Mouse (Mus musculus): ENCODE measurements at regions not wholly inside any gene's neighbourhood (a gene's known extent, or its start where the extent isn't known, plus 50 kb on each side); places are given as distances from the start of the nearest gene placed in this dataset.
"Not testable (repeated sequence)": the region's sequence is repeated elsewhere in the genome, so short reads cannot be mapped to it uniquely, and the experiment has no call there.

DNA sequence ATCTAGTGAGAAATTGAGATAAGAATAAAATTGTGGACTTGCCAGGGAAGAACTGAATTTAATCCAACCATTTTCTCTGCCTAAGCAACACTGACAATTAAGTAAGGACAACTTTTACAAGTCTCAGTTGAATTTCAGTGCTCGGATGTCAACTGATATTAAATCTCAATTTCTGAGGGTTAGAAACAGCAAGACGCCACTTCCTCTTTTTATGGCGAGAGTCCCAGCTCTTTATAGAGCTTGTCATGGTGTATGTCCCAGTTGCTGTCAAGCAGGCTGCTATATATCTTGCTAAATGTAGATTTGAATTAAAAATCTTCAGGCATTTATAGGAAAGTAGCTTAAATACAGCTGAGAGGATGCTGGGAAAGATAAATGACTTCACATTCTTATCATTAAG lies 697.8 kb upstream of the Got2 start:
- no peak for DNase-seq

DNA sequence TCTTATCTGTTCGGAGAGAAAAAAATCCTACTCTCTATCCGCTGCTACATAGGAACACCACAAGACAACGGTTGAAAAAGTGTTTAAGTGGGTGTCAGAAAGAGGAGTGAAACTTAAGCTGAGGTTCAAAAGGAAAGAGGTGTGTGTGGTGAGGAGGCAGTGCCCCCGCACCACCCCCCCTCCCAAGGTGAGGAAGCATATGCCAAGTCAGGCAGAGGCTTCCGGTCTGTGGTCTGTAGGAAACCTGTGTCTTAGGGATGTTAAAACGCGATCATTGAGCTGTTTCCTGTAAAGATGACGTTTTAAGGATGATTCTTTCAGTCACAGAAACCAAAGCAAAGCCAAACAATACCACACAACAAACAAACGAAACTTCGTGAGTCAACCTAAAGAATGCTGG lies 664.2 kb upstream of the Got2 start:
- DNase-seq = no peak

GRCm38 (mm10) chr8:96550408-96550807 lies 662.1 kb upstream of the Got2 start:
- no peak for DNase-seq

- no peak for DNase-seq
Observed at GRCm38 (mm10) chr8:96548663-96549062, 660.3 kb upstream of the Got2 start.

DNA sequence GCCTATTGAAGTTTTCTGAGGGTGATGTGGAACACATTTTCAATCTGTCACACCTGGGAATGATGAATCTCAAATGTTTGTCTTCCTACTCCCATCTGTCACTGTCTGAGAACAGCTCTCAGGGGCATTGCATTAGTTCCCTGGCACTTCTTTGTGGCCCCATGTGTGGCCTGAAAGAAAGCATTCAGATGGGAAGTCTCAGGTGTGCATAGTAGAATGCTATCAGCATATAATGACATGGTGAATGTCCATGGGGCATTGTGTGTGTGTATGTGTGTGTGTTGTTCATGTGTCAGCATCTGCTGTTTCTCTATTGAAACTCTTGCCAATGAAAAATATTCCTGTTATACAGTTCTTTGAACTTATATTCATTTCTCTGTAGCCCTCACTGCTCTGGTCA lies 659.8 kb upstream of the Got2 start:
- no peak for DNase-seq

GRCm38 (mm10) chr8:96542215-96542614 lies 653.9 kb upstream of the Got2 start:
- DNase-seq = no peak

DNA sequence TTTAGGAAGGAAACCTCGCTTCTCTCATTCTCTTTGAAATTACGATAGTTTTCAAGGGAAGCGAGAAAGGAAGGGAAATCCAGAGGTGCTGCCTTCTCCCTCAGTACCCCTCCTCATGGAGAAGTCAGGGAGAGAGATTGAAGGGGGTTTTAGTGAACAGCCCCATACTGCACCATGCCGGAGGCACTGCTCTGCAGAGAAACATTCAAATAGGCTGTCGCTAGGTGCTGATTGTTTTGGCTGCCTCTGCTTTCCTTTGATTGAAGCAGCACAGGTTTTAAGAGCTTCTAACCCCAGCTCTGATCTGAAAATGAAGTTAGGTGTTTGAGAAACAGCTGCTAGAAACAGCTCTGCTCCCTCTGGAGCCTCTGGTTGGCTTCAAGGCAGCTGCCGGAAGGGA lies 610.5 kb upstream of the Got2 start:
- no peak for DNase-seq

- DNase-seq = no peak
Observed at GRCm38 (mm10) chr8:96495406-96495805, 607.1 kb upstream of the Got2 start.

- no peak for DNase-seq
Observed at GRCm38 (mm10) chr8:96489804-96490203, 601.5 kb upstream of the Got2 start.

DNA sequence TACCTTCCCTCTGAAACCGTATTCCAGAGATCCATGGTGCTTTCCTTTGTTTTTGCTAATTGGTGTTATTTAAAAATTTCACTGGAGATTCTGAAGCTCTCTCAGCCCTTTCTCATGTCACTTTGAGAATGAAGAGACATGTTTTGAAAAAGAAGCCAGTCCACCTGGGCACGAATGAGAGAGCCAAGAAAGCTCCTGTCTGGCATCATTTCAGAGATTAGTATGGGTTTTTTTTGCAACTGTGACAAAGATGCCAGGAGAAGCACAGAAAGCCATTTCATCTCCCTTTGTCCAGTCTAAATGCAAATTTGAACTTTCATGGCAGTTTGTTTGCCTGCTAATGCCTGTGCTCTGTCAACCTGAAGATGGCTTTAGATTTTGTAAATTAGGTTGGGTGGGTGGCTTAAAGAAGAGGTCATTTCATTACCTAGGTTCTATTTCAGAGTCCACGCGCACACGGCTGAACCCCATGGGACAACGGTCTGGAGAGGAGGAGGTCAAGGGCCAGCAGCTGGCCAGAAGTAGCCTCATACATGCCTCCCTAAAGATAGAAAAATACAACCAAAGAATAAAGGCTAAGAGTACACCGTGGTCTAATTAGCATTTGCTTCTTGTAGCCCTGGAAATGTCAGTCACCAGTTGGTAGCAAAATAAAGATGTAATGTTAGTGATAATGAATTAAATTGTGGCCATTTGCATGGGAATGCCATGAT lies 600.5 kb upstream of the Got2 start:
- no peak for DNase-seq

DNA sequence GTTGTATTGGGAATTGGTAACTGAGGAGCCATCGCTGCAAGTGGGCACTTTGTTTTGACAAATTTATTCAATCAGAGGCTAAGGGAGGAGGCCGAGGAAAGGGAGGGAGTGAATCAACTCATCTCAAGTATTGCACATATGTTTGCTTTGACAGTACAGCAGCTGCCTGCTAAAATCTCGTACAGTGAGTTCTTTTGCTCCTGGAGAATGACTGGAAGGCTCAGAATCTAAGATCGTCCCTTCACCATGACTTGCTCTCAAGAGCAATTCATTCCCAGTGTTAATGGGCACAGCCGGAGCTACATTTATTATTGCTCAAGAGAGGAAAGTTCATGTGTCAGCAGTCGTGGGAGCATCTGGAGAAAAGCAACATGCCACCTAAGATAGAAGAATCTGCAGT lies 567.6 kb upstream of the Got2 start:
- DNase-seq = no peak

DNA sequence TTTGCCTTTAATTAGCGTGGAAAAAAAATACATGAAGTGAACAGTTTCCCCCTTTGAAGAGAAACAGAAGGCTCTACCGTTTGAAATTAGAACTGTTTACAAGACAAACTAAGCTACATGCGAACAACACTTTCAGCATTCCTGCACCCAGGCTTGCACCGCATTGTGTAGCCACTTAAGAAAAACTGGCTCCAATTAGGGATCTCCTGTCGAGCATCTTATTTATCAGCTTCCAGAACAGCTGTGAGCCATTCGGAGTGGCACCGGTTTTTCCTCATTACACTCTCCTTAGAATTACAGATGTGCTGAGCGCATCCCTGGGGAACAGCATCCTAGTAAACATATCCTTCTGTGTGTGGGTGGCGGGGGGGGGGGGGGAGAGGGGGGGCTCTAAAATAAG lies 567.0 kb upstream of the Got2 start:
- no peak for DNase-seq

DNA sequence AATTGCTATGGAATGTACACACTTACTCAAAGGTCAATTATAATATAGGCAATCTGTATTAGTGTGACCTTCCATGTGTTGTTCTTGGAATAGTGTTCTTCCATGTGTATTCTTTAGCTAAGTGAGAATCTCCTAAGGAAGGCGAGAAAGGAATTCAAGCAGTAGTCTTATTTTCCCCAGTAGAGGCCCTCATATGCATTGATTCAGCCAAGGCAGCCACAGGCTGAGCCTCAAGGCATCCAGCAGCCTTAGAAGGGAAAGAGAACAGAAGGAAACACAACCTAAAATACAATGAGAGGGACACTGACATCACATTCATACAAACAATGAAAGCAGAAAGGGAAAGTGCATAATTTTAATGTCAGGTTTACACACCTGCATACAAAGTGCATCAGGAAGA lies 541.4 kb upstream of the Got2 start:
- DNase-seq = no peak

DNA sequence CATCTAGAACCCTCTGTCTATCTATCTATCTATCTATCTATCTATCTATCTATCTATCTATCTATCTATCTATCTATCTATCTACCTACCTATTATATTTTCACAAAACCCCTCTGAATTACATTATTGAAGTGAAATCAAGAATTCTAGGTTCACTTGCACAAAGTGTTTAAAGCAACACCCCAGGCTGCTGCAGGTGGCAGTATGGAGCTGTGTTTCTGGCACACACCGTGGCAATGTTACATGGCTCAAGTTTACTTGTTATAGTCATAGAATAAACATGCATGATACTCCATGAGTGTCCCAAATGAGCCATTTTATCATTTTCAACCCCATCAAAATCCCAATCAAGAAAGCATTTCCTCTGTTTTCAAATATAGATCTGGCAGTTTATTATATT lies 538.6 kb upstream of the Got2 start:
- no peak for DNase-seq

- DNase-seq = no peak
Observed at GRCm38 (mm10) chr8:96409601-96410000, 521.3 kb upstream of the Got2 start.

DNA sequence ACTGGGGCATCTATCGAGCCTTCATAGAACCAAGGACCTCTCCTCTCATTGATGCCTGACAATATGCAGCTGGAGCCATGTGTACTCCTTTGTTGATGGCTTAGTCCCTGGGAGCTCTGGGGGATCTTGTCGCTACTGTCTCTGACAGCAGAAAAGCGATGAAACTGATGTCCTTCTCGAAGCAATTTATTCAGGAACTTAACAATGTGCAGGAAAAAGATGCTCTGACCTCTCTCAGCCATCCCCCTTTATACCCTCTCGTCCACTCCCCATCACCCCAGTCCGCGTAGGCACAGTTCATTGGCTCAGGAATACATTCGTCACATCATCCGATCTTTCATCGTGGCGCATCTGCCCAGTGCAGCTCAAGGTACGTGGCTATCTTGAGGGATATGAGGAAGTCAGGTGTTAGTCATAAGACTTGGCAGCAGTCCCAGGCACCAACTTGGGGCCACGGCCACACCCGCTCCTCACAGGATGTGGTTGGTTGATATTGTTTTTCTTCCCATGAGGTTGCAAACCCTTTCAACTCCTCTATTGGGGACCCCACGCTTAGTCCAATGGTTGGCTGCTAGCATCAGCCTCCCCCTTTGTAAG lies 516.3 kb upstream of the Got2 start:
- DNase-seq = no peak

GRCm38 (mm10) chr8:96403669-96404068 lies 515.3 kb upstream of the Got2 start:
- no peak for DNase-seq

- DNase-seq = not testable (repeated sequence)
Observed at GRCm38 (mm10) chr8:96399381-96399780, 511.0 kb upstream of the Got2 start.

GRCm38 (mm10) chr8:96393024-96393423 lies 504.7 kb upstream of the Got2 start:
- DNase-seq = no peak

DNA sequence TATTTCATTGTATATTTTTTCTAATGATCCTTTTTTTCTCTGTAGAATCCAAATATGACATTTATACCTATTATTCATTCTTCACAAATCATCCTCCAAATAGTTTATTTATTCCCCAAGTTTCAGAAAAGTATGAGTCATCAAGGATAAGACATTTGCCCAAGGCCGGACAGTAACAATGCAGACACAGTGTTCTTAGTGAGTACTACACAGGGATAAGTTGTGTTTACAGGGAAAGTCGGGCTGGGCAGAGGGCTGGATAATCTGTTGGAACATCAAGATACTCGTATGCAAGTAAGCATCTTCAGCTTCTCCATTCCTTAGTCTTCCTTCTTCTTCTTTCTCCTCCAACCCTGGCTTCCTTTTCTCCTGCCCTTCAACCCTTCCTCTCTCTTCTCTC lies 500.9 kb upstream of the Got2 start:
- no peak for DNase-seq

DNA sequence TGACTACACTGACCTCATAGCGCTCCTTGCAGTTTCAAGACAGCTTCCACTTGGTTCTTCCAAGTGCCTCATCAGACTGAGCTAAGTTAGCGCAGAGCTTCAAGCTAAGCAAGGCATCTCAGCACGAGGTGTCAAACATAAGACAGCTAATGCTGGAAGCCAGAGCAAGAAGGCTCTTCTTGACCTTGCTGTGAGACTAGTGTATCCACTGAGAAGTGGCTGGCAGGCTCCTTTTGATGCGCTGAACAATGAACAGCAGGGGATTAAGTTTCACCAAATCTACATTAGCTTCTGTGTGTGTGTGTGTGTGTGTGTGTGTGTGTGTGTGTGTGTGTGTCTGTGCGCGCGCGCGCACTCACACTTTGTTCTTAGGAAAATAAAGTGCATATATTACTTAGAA lies 482.2 kb upstream of the Got2 start:
- DNase-seq = no peak

- DNase-seq = no peak
Observed at GRCm38 (mm10) chr8:96362853-96363445, 474.6 kb upstream of the Got2 start.

- DNase-seq = no peak
Observed at GRCm38 (mm10) chr8:96350531-96351069, 462.3 kb upstream of the Got2 start.

- no peak for DNase-seq
Observed at GRCm38 (mm10) chr8:96349503-96349902, 461.2 kb upstream of the Got2 start.
